Mouse (Mus musculus): ENCODE measurements around the gene F2rl2.

Gene F2rl2

DNA sequence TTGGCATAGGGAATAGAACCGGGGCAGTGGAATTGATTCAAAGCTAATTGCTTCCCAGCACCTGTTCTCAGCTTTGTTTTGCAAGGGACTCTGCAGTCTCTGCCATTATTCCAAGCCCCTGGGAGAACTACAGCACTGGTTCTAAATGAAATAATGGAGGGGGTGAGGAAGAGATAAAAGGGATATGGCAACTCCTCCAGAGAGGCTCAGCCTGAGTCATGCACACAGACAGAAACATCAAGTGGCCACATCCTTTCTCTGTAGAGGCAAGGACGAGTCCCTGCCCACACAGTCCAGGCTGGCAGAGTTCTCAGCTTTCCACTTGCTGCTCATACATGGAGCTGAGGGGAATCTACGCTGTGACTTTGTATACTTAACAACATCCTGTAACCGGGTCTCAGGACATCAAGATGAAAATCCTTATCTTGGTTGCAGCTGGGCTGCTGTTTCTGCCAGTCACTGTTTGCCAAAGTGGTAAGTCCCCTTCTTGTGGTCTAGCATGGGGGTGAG is at the start of gene F2rl2:
TSS of gene F2rl2 (plus strand) at position 200 of the 510 bp plus-strand sequence.
- DNase-seq (ENCODE audit: low spot score), result no peak

DNA sequence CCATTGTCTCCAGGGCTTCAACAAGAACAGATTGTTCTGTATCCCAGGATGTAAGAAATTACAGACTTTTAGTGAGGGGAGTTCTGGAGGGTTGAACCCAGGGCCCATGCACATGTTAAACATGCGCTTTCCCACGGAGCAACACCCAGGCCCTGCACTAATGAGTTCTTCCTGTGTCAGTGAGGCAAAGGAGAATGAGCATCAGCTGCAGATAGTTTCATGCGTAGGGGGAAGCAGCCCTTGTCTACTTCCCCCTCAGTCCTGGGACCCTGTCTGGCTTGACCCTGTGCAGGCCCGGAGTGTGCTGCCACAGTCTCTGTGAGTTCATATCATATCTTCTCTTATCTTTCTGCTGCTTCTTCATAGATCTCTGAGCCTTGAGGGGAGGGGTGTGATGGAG is 49.4 kb upstream of the F2rl2 start:
- peak; percentile 35 for DNase-seq (ENCODE audit: low spot score)

DNA sequence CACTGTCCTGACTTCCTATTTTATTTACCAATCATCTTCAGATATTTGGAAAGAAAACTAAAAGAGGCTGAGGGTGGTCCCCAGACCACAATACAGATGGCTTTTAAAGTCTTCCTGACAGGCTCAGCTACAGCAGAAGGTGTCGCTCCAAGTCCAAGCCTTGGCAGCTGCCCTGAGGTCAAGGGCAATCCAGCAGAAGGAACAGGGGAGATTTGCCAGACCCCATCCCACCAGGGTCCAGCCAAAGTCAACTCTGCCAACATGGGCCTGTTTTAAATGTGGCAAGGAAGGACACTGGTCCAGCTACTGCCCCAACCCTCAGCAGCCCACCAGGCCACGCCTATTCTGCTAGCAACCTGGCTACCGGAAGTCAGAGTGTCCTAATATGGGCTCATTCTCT is 46.7 kb upstream of the F2rl2 start:
- DNase-seq (ENCODE audit: low spot score), result no peak

DNA sequence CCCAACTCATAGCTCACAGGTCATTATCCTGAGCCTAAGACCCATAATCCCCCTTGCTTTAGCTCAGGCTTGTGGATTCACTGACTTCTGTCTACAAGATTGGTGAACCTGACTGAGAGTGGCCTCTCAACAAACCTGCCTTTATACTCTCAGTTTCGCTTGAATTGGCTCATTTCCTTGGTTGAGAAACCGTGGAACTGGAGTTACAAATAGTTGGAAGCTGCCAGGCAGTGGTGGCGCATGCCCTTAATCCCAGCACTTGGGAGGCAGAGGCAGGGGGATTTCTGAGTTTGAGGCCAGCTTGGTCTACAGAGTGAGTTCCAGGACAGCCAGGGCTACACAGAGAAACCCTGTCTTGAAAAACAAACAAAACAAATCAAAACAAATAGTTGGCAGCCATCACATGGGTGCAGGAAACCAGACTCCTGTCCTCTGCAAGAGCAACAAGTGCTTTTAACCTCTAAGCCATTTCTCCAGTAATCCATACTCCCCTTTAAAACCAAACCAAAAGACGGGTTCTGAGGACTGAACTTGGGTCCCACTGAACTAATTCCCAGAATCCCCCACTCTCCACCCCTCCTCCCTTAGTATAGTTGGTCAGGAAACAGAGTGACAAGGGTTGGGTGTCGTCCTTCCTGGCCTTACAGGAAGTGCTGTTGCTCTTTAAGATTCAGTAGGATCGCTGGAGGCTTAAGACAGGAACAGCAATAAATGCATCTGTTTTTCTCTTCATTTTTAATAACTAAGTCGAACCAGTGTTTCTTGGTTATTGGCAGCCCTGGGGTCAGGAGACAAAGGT is 44.6 kb upstream of the F2rl2 start:
- no peak for DNase-seq (ENCODE audit: low spot score)

GRCm38 (mm10) chr13:95653696-95654095 is 43.0 kb upstream of the F2rl2 start:
- no peak for DNase-seq (ENCODE audit: low spot score)

GRCm38 (mm10) chr13:95655284-95655683 is 41.4 kb upstream of the F2rl2 start:
- DNase-seq (ENCODE audit: low spot score), result peak; percentile 59

- DNase-seq (ENCODE audit: low spot score), result peak; percentile 11
These were observed 39.5 kb upstream of the F2rl2 start for GRCm38 (mm10) chr13:95657171-95657570.

DNA sequence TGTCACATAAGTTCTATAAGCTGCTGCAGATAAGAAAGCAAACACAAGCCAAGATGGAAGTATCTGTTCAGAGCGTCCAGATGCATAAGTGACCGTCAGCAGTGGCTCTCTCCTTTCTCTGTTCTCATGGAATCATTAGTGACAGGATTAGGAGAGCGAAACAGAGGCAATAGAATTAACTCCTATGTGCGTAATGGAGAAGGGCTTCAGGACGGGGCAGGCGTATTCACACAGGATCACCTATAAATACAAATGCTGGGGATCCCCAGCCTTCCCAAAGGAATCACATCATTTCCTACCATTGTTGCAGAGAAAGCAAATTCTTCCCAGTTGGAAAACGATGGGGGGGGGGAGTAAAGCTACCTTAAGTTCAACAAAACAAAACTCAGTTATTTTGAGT is 37.2 kb upstream of the F2rl2 start:
- DNase-seq (ENCODE audit: low spot score), result no peak

DNA sequence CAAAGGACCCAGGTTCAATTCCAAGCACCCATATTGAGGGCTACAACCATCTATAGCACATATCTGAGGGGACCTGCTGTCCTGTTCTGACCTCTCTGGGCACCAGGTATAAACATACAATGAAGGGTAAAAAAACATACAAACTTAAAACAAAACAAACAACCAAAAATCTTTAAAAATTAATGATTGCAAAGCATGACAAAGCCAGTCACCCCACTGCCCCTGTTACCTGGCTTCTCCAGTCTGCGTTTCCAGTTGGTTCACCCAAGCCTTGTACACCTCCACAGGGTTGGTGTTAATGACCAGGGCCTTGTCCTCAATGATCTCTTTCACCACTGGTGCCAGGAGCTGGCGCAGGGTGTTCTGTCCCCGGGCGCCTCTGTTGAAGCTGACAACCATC is 32.8 kb upstream of the F2rl2 start:
- DNase-seq (ENCODE audit: low spot score), result no peak

- DNase-seq (ENCODE audit: low spot score), result no peak
These were observed 30.9 kb upstream of the F2rl2 start for GRCm38 (mm10) chr13:95665644-95666356.

- peak; percentile 37 for DNase-seq (ENCODE audit: low spot score)
These were observed 29.4 kb upstream of the F2rl2 start for GRCm38 (mm10) chr13:95667260-95667659.

GRCm38 (mm10) chr13:95670534-95670933 is 26.1 kb upstream of the F2rl2 start:
- DNase-seq (ENCODE audit: low spot score), result no peak

DNA sequence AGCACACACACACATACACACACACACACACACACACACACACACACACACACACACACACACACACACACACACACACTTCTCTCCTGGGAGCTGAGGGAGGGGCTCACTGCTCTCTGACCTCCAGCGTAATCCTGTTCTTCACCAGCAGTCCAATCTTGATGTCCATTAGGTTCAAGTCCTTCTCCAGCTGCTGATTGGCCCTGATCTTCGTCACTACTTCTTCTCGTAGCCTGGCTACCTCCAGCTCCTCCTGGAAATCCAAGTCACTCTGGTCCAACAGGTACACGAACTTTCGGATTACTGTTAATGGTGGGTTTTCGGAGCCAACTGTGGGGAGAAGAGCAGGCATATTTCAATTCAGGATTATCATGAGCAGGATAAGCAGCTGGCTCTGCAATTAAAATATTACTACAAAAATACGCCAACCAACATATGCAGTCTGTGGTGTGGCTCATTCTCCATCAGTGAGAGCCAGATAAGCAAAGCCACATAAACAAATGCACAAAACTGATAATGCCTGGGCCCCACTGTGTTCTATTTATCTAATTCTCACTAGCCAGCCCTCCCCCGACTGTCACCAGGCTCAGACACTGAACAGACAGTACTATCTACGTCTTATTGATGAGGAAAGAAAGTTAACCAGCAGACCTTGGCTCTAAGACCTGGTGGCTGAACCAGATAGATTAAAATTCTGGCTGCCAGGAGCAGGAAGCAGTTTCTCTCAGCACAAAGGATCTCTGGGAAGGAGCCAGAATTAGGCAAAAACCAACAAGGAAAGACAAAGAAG is 25.4 kb upstream of the F2rl2 start:
- peak; percentile 35 for DNase-seq (ENCODE audit: low spot score)

- DNase-seq (ENCODE audit: low spot score), result no peak
These were observed 24.3 kb upstream of the F2rl2 start for GRCm38 (mm10) chr13:95672372-95672771.

DNA sequence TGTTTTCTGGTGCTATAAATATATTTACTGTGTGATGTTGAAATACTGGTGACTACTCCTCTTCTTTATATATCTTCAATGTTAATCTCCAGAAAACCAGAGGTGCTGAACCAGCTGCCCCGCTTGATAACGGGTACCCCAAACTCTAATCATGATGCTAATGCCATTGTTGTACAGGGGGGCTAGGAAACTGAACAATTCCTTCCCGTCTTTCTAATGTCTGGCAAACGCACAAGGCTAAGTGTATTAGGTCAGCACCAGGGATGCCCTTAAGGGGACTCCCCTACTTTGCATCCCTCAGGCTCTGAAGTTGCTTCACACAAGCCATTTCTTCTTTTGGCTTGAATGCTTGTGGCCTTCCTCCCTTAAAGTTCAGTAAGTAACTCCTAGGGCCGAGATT is 17.6 kb upstream of the F2rl2 start:
- no peak for DNase-seq (ENCODE audit: low spot score)

GRCm38 (mm10) chr13:95679491-95679941 is 17.1 kb upstream of the F2rl2 start:
- no peak for DNase-seq (ENCODE audit: low spot score)

DNA sequence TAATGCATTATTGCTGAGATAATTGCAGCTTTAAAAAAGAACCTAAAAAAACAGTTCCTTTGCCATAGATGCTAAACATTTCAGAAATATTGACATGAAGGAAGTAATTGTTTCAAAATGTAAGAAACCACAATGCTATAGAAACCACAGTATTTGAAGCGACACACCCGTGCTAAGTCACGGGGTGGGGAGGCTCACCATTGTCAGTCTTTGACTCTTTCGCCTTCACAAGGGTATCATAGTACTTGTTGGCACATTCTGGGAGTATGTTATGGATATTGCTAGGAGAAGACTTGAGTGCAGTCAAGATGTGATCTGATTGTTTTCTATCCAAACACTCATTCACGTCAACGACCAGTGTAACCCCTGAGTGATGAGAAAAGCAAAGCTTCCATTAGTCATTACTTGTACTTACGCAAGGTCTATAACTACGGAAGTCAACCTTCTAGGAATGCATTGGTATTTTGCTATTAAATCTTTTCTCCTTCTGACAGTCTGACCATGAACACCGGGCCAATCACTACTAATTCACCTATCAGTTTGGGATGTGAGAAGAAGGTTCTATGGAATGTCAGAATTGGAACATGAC is 11.9 kb upstream of the F2rl2 start:
- DNase-seq (ENCODE audit: low spot score), result no peak

DNA sequence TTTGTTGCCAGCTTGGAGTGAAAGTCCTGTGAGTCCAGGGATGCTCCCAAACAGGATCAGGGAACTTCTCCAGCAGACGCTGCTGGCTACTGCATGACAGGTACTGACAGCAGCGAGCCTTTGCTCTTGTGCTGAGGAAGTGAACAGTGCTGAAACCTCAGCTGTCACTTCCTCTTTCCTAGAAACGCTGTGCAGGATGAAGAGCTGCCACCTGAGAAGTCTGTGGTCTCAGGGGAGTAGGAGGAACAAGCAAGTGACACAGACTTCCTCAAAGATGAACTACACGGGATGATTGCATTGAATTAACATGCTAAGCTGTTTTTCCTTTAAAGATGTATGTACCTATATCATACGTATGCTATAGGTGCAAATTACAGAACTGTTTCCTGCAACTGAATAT is 10.9 kb upstream of the F2rl2 start:
- DNase-seq (ENCODE audit: low spot score), result no peak

DNA sequence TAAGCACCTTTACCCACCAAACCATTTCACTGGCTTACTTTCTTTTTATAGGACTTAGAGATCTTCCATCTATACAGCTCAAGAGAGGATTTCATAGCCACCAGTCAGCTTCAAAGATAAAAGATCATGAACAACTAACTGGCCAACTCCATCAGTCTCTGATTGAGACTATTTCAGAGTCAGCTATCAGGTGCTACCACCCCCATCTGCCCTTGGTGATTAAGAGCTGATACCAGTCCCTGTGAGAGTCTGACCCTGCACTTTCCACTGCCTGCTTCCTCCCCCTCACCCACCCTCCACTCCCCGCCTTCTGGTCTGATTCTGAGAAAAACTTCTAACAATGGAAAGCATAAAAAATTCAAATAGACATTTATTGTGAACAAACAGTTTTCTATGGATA is 8.1 kb upstream of the F2rl2 start:
- no peak for DNase-seq (ENCODE audit: low spot score)

DNA sequence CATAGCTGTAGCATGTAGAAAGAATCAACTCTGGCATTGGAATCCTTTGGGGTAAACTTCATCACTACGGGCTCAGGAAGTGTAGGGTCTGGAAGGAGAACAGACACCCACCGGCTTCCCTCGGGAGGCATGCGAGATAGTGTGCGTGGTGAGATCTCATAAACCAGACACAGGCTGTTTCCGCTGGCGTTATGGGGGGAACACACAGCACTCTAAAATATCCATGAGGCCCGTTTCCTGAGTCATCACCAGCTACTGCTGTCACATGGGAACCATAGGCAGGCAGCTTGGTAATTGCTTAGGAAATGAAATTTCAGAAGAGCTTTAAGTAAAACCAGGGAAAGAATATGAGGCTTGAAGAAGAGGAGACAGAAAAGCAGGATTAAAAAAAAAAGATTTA is 4.5 kb upstream of the F2rl2 start:
- DNase-seq (ENCODE audit: low spot score), result no peak

DNA sequence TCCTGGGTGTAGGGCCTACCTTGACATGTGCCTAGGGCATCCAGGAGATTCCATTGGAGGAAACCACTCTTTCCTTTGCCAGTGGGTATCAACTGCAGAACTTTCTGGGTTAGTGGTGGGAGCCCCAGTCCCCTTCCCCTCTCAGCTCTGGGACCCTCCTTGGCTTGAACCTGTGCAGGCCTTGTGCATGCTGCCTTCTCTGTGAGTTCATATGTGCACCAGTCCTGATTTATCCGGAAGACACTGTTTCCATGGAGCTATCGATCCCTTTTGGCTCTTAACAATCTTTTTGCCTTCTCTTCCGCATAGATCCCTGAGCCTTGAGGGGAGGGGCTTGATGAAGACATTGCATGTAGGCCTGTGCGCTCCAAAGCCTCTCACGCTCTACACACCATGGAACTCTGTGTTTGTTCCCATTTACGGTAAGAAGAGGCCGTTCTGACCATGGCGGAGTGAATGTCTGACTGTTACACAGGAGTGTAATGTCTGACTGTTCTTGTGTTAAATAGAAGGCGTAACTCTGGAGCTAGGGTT is 466 bp upstream of the F2rl2 start:
- DNase-seq (ENCODE audit: low spot score), result no peak

- no peak for DNase-seq (ENCODE audit: low spot score)
These were observed 1.2 kb downstream of the F2rl2 start for GRCm38 (mm10) chr13:95697874-95698273.

Measured in embryo, embryonic 10 days (tissue).